Mouse (Mus musculus) inflammation-experienced regulatory T-cells (primary cell): ENCODE measurements around the gene Slc39a2. TPM values are rescaled to one million over a fixed set of nuclear protein-coding genes. Genes with fewer than 3 reads are reported as not detected.

Experiments used
- polyA plus RNA-seq, 2 experiments: library from polyadenylated mRNA; unstranded; fragments of 100-300 nt; shearing (Covaris generic); gene quantifications; one replicate each; pipeline ENCODE4 v1.2.1; 2017

Slc39a2 gene
- 1 to 10 TPM in 1 of 2 experiments, under 1 TPM in 1; 0.19 to 1.1 TPM for polyA plus RNA-seq

GRCm38 (mm10) chr14:51892191-51892939, at the start of gene Slc39a2:
Slc39a2 (plus strand) TSS chr14:51892889.

GRCm38 (mm10) chr14:51853399-51853798, 39.3 kb upstream of the Slc39a2 start, which contains the start of gene Ear6:
Ear6 (plus strand) TSS chr14:51853699.

GRCm38 (mm10) chr14:51884598-51885331, 7.9 kb upstream of the Slc39a2 start, which contains the start of gene Mettl17:
Mettl17 (plus strand) TSS chr14:51884842.

GRCm38 (mm10) chr14:51913960-51914762, 21.5 kb downstream of the Slc39a2 start, which contains the start of gene Ndrg2:
Ndrg2 (minus strand) TSS chr14:51914158.

GRCm38 (mm10) chr14:51918125-51918524, 25.4 kb downstream of the Slc39a2 start, which contains the start of gene Tppp2:
Tppp2 (plus strand) TSS chr14:51918425.

GRCm38 (mm10) chr14:51922571-51922865, 29.8 kb downstream of the Slc39a2 start, which contains the start of gene Rnase13:
Rnase13 (minus strand) TSS chr14:51922773.

Other genes starting within 250 kb of the Slc39a2 start
- not detected for gene Gm17079, start 197.4 kb upstream of the Slc39a2 start, polyA plus RNA-seq
- not detected for gene Gm5800, start 175.7 kb upstream of the Slc39a2 start, polyA plus RNA-seq
- not detected for gene Ang4, start 119.3 kb upstream of the Slc39a2 start, polyA plus RNA-seq
- under 1 TPM in 1 of 2 experiments, not detected in 1; 0.17 TPM for gene AY358078, start 92.8 kb upstream of the Slc39a2 start, polyA plus RNA-seq
- gene Ear6, start 39.2 kb upstream of the Slc39a2 start, polyA plus RNA-seq, result not detected
- gene Mettl17, start 8.0 kb upstream of the Slc39a2 start, polyA plus RNA-seq, result 100 to 1,000 TPM in 1 of 2 experiments, 10 to 100 TPM in 1; 77.4 to 115 TPM
- 10 to 100 TPM; 32.8 to 39.1 TPM for gene Ndrg2, start 21.3 kb downstream of the Slc39a2 start, polyA plus RNA-seq
- not detected for gene Tppp2, start 25.5 kb downstream of the Slc39a2 start, polyA plus RNA-seq
- not detected for gene Rnase13, start 29.9 kb downstream of the Slc39a2 start, polyA plus RNA-seq
- gene Arhgef40, start 91.8 kb downstream of the Slc39a2 start, polyA plus RNA-seq, result 1 to 10 TPM; 2.4 to 6.8 TPM
- gene Tmem253, start 122.8 kb downstream of the Slc39a2 start, polyA plus RNA-seq, result 1 to 10 TPM; 1.5 TPM
- 10 to 100 TPM; 16.7 to 19.3 TPM for gene Zfp219, start 127.8 kb downstream of the Slc39a2 start, polyA plus RNA-seq
- under 1 TPM; 0.13 to 0.33 TPM for gene Olfr221, start 149.6 kb downstream of the Slc39a2 start, polyA plus RNA-seq
- 100 to 1,000 TPM; 398 to 456 TPM for gene Hnrnpc, start 211.1 kb downstream of the Slc39a2 start, polyA plus RNA-seq
- gene Rpgrip1, start 217.8 kb downstream of the Slc39a2 start, polyA plus RNA-seq, result 1 to 10 TPM; 6.7 to 7.6 TPM